Mouse (Mus musculus): ENCODE measurements around the gene Kif6.

Gene Kif6

GRCm38 (mm10) chr17:49668296-49668695 is 53.4 kb downstream of the Kif6 start:
- no peak for DNase-seq

DNA sequence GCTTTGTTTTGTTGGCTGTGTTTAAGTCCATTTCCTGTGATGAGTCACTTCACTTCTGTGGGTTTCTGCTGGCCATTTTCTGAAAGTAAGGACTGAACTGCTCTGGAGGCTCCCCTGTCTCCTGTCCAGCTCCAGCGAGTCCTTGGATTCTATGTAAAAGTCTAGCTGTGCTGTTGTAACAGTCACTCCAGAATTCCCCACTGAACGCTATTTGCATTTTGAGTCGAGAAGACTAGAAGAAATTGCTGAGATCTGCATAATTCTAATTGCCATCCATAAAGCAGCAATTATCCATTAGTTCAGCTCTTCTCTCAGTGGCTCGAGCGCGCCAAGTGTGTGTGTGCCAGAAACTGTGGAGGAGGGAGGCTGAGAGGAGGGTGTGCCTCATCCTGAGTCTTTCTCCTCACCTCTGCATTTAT is 57.0 kb downstream of the Kif6 start:
- no peak for DNase-seq

GRCm38 (mm10) chr17:49672421-49672820 is 57.5 kb downstream of the Kif6 start:
- no peak for DNase-seq

GRCm38 (mm10) chr17:49675629-49676028 is 60.7 kb downstream of the Kif6 start:
- no peak for DNase-seq

- DNase-seq, result no peak
Measured at GRCm38 (mm10) chr17:49681410-49681809, 66.5 kb downstream of the Kif6 start.

DNA sequence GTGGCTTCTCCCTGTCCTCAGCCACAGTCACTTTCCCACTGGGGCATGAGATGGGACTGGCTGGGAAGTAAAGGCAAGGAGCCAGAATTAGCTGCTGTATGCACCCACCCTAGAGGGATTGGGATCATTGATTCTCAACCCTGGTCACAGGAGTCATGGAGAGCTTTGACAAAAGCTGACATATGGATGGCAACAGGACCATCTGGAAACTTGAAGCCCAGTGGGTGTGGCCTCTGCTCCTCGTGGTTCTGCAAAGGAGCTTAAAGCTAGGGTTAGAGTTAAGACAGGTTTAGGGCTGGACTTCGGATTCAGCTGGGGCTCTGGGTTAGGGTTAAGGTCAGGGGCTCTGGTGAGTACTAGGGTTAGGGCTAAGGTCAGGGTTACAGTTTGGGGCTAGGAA is 69.2 kb downstream of the Kif6 start:
- no peak for DNase-seq

GRCm38 (mm10) chr17:49690607-49691454 is 75.9 kb downstream of the Kif6 start:
- DNase-seq, result no peak

DNA sequence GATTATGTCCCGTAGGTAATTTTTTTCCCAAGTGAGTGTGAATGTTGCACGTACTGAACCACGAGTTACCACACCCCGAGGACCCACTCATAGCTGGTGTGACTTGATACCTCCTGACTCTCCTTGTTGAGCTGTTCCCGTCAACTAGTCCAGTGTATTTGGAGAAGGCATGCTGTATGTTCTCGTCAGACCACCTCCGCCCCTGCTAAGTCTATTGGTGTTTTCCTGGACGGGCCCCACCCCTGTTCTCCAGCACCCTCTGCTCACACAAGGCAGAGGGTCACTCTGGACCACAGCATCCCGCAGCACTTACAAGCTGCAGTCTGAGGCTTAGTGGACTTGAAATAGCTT is 76.5 kb downstream of the Kif6 start:
- no peak for DNase-seq

DNA sequence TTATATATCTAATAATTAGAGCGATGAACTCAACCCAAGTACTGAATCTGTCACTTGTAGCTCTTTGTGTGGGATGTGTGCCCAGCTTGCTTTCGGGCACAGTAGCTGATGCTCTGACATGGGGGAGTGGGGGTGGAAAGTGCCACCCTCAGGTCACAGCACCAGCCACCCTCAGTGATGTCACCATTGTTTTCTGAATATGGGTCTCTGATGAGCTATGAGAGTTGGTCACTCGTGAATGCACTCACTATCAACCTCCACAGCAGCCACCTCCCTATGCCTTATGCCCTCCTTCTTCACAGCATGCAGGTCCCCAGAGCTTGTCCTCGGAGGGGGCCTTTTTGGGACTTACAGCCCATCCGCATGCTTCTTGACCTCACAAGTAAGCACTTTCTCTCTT is 78.3 kb downstream of the Kif6 start:
- DNase-seq, result no peak

- DNase-seq, result no peak
Measured at GRCm38 (mm10) chr17:49697220-49697619, 82.3 kb downstream of the Kif6 start.

- peak; percentile 4 to 5 for DNase-seq
Measured at GRCm38 (mm10) chr17:49703492-49704249, 88.7 kb downstream of the Kif6 start.

DNA sequence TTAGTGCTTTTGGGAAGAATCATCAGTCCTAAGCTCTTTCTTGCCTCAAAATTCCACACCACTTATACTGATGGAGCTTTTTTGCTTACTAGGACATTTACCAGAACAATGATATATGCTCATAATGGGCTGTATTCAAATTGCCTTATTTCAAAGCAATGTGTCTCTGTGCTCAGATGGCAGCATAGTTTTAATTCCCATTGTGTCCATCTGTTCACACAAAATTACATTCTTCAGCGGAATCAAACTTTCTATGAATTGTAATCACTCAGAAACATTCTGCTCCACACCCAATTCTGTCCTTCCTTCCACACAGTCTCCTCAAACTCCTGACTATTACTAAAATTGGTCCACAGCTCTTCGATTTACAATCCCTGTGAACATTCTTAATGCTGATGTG is 94.3 kb downstream of the Kif6 start:
- DNase-seq, result no peak

GRCm38 (mm10) chr17:49710101-49710630 is 95.2 kb downstream of the Kif6 start:
- DNase-seq, result no peak

- no peak for DNase-seq
Measured at GRCm38 (mm10) chr17:49726206-49726605, 111.3 kb downstream of the Kif6 start.

DNA sequence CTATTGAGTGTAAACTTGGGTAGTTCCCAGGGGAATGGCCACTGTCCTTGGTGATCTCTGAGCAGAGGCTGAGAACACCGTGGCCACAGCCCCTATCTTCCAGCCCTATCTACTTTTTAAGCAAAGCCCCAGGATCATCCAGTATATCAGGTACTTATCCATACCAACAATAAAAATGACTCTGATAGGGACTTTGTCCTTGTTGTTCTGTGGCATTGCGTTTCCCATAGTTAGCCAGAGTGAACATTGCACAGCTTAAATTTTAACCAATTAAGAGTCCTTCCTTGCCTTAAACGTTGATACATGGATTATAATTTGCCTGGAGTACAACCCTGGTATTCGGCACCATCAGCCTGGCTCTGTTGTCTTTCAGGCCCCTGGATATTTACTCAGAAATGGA is 112.0 kb downstream of the Kif6 start:
- DNase-seq, result no peak

DNA sequence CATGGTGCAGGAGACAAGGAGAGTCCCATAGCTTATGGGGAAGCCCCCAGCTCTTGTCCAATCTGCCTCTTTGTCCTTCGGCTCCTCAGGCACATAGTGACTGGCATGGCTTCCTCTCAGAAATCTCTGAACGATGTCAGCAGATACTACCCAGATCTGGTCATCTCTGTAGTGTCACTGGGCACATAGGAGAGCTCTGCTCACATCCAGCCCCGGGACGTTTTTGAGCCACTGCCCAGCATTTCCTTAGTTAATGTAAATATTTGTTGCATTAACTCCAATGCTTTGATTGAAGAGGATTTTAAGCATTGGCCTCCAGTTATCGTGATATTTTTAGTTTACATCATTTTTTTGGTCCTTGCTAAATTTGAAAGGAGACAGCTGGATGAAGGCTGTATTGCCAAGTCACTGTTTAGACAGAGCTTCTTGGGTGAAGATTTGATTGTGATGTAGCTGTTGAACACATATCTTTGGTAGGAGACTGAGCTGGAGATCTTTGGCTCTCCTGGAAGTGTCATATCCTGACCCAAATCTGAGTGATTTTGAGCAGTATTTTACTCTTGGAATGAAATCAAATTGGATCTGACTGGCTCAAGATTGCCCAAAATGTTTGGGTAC is 112.6 kb downstream of the Kif6 start:
- no peak for DNase-seq

GRCm38 (mm10) chr17:49729856-49730255 is 114.9 kb downstream of the Kif6 start:
- no peak for DNase-seq

DNA sequence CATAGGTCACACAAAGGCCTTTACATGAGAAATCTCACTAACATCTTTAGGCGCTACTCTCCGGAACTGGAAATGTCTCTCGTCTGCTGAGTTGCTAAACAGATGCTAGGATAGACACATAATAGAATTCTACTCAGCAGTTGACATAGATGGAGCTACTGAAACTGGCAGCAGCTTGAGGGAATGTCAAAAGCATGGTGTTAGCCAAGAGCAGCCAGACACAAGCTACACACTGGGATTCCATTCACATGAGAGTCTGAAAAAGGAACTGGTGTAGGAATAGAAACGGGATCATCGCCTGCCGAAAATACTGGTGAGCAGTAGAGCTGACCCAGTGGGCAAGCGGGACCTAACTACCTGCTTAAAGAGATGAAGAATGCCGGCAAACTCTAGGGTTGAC is 117.8 kb downstream of the Kif6 start:
- DNase-seq, result no peak

GRCm38 (mm10) chr17:49734079-49734478 is 119.1 kb downstream of the Kif6 start:
- DNase-seq, result no peak

DNA sequence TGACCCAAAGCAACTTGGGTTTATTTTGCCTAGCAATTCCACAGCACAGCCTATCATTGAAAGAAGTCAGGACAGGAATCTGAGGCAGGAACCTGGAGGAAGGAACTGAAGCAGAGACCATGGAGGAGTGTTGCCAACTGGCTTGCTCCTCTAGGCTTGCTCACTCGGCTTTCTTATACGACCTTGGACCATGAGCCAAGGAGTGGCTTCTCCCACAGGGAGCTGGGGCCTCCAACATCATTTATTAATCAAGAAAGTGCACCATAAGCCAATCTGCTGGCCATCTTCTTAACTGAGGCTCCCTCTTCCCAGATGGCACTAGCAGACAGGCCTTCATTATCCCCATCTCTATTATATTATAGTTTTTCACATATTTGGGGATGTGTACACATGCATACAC is 119.8 kb downstream of the Kif6 start:
- DNase-seq, result no peak

DNA sequence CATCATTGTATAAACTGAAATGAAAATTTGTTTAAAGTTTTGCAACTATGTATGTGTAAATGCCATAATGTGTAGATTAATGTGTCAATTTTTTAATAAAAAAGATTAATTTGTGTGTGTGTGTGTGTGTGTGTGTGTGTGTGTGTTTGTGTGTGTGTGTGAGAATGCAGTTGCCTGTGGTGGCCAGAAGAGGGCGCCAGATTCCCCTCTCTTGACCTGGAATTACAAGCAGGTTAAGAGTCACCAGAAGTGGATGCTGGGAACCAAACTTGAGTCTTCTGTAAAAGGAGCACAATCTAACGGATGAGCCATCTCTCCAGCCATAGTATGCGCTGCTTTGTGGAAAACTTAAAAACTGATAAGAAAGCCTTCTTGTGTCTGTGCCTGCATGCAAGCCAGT is 121.4 kb downstream of the Kif6 start:
- DNase-seq, result no peak

- no peak for DNase-seq
Measured at GRCm38 (mm10) chr17:49737217-49737774, 122.4 kb downstream of the Kif6 start.

DNA sequence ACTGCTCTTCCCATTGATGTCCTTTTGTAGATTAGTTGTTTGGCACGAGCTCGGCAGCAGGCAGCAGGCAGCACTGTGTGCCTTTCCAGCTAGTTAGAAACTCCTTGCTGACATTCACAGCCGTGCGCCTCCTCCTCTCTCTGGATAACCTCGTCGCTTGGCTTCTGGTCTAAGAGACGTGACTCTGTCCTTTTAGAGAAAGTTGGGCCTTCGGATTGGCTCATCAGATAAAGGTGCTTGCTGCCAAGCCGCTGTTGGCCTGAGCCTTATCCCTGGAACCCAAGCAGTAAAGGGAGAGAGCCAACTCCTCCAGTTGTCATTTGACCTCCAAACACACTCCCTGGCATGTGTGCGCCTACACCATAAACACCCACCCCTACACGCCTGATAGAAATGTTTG is 123.4 kb downstream of the Kif6 start:
- DNase-seq, result no peak
